Mouse (Mus musculus) cerebellum, adult 2 months (tissue): ENCODE data around the gene Gm10271. TPM values are rescaled to one million over a fixed set of nuclear protein-coding genes. Genes with fewer than 3 reads are reported as not detected.

Experiments
- DNase-seq, 2 experiments: peaks; one replicate each; pipeline ENCODE4 v3.0.0; 2021
- H3K27ac ChIP-seq: fragments of 200-500 bp; 2 replicates; pipeline ENCODE4 v1.5.1; 2012; ENCODE audit warnings: low read length, control low read depth, inconsistent platforms; ENCODE audit not compliant: insufficient read depth
- H3K27me3 ChIP-seq: fragments of 200-500 bp; 2 replicates; pipeline ENCODE4 v1.6.1; 2012; ENCODE audit warnings: inconsistent platforms, mild to moderate bottlenecking, low read length, moderate library complexity; ENCODE audit not compliant: control insufficient read depth, insufficient read depth
- H3K4me1 ChIP-seq: fragments of 200-500 bp; 2 replicates; pipeline ENCODE4 v1.6.1; 2011; ENCODE audit warnings: low read length; ENCODE audit not compliant: control insufficient read depth, insufficient read depth
- H3K4me3 ChIP-seq: fragments of 200-500 bp; replicated peaks from 2 replicates; pipeline ENCODE3; 2011; ENCODE audit warnings: mild to moderate bottlenecking, low read depth, low read length, control low read depth; ENCODE audit not compliant: insufficient read depth
- CTCF ChIP-seq: fragments of 200-500 bp; IDR thresholded peaks from 2 replicates; pipeline ENCODE4 v1.5.1; 2011; ENCODE audit warnings: low read depth, mild to moderate bottlenecking, control low read depth, low read length, moderate library complexity, borderline replicate concordance; ENCODE audit not compliant: insufficient read depth
- POLR2A ChIP-seq: fragments of 200-500 bp; IDR thresholded peaks from 2 replicates; pipeline ENCODE4 v1.6.1; 2011; ENCODE audit warnings: low read length, control low read depth, borderline replicate concordance; ENCODE audit not compliant: insufficient read depth
- WGBS: fragments of 180-500 bp; shearing (Covaris S2); methylation state at CpG from one replicate; pipeline ENCODE4 v1.1.7; 2018; 5-methylcytosine and 5-hydroxymethylcytosine counted together
- polyA plus RNA-seq: library from polyadenylated mRNA; depleted of rRNA; stranded (reverse); fragments of >200 nt; gene quantifications from 2 replicates; pipeline ENCODE4 v1.2.3, GENCODE M21; 2012; rRNA removed

Gm10271 gene
- not detected in 2 replicates for polyA plus RNA-seq

- no peak for DNase-seq
- H3K27ac ChIP-seq: no peak within 1 kb of the TSS
- H3K4me1 ChIP-seq: no peaks in the 10 kb centered on the region
- no peak within 1 kb of the TSS for H3K4me3 ChIP-seq
- 96% methylated on average over 6 of the region's 6 CpGs for WGBS
- no peaks in the 10 kb centered on the region; the same call in 1 of the 2 replicates for H3K27me3 ChIP-seq
- TF ChIP-seq CTCF (no peak), POLR2A (no peak)
These were observed at the start of gene Gm10271 for GRCm38 (mm10) chr10:116972509-116972908. Gm10271 (minus strand) TSS chr10:116972609.

DNA sequence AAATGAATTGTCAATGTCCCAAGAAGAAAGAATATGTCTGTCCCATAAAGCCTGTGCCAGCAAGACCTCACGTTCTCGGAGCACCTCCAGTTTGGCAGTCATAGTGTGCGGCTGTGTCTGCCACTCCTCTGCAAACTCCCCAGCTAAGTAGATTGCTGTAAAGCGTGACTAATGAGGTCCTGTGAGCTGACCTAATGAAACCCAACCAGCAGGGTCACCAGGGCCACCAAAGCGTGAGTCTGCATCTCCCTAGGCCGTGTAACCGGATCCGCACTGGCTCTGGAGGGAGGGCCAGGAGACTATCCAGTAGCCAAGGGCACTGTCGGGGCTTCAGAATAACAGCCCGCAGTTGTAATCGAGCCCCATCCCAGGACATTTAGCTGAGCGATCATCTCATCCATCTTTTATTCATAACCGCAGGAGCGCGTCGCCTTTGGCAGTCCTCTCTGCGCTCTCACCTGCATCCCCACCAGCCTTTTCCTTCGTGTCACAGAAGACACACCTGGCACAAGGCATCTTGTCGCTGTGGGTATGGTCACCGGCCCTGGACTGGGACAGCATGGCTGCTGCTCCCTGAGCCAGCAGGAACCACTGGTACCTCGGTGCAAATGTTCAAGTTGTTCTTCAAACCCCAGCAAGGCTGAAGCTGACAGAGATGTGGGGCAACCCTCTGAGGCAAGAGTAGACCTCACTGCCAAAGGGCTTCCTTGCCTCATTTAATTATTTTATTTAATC, 48.8 kb upstream of the Gm10271 start:
- no peak overlapping the region for H3K4me3 ChIP-seq
- H3K4me1 ChIP-seq: no peaks in the 10 kb centered on the region
- DNase-seq: no peak
- TF ChIP-seq POLR2A (no peak), CTCF (no peak)
- H3K27ac ChIP-seq: no peak overlapping the region
- 18% methylated on average over 21 of the region's 21 CpGs for WGBS
- H3K27me3 ChIP-seq: no peaks in the 10 kb centered on the region

DNA sequence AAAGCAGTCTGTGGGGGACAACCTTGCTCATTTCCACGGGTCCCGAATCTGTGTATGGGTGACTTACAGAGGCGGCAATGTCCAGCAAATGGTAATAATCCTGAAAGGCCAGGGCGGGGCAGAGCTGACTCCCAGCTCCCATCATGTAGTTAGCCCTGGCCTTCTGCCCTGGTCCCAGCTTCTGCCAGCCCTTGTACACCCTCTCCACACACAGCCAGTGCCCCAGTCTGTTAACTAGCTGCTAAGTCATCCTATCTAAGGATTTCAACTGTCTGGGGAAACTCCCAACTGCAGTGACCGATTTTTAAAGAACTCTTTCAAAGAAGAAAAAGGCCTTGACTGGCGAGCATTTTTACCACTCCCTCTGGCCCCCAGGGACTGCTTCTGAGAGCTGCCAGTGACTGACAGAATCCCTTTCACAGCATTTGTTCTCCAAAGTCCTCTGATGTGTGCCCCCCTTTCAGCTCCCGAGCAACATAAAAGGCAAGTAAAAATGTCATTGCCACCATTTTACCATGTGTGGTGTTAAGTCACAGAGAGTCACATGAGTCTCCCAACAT, 46.0 kb upstream of the Gm10271 start:
- TF ChIP-seq CTCF (no peak), POLR2A (no peak)
- WGBS: 38% methylated on average over 7 of the region's 7 CpGs
- Histone ChIP-seq H3K4me3 (no peak overlapping the region), H3K4me1 (no peaks in the 10 kb centered on the region), H3K27me3 (no peaks in the 10 kb centered on the region), H3K27ac (no peak overlapping the region)
- DNase-seq: no peak

GRCm38 (mm10) chr10:117014565-117014964, 42.2 kb upstream of the Gm10271 start:
- no peak for DNase-seq

GRCm38 (mm10) chr10:117013689-117014390, 41.4 kb upstream of the Gm10271 start:
- TF ChIP-seq CTCF: no peak
- no peak for TF ChIP-seq POLR2A
- Histone ChIP-seq H3K4me1 (no peaks in the 10 kb centered on the region), H3K27ac (no peak overlapping the region), H3K27me3 (no peaks in the 10 kb centered on the region), H3K4me3 (no peak overlapping the region)
- WGBS: 22% methylated on average over 12 of the region's 12 CpGs
- DNase-seq: no peak

More at GRCm38 (mm10) chr10:117014565-117014964, 42.2 kb upstream of the Gm10271 start:
- Histone ChIP-seq H3K4me1 (no peaks in the 10 kb centered on the region), H3K4me3 (no peak overlapping the region), H3K27me3 (no peaks in the 10 kb centered on the region), H3K27ac (no peak overlapping the region)
- TF ChIP-seq POLR2A: no peak
- TF ChIP-seq CTCF: no peak
- 78% methylated on average over 5 of the region's 5 CpGs for WGBS

- TF ChIP-seq POLR2A: no peak
- no peak for TF ChIP-seq CTCF
- Histone ChIP-seq H3K27ac (no peak overlapping the region), H3K27me3 (no peaks in the 10 kb centered on the region), H3K4me3 (no peak overlapping the region), H3K4me1 (no peaks in the 10 kb centered on the region)
- 43% methylated on average over 8 of the region's 8 CpGs for WGBS
- no peak for DNase-seq
These were observed 38.6 kb upstream of the Gm10271 start for GRCm38 (mm10) chr10:117011047-117011446.

GRCm38 (mm10) chr10:117009691-117010090, 37.3 kb upstream of the Gm10271 start:
- DNase-seq: no peak
- Histone ChIP-seq H3K4me1 (no peaks in the 10 kb centered on the region), H3K27ac (no peak overlapping the region), H3K27me3 (no peaks in the 10 kb centered on the region), H3K4me3 (no peak overlapping the region)
- 87% methylated on average over 6 of the region's 6 CpGs for WGBS
- TF ChIP-seq CTCF (no peak), POLR2A (no peak)

DNA sequence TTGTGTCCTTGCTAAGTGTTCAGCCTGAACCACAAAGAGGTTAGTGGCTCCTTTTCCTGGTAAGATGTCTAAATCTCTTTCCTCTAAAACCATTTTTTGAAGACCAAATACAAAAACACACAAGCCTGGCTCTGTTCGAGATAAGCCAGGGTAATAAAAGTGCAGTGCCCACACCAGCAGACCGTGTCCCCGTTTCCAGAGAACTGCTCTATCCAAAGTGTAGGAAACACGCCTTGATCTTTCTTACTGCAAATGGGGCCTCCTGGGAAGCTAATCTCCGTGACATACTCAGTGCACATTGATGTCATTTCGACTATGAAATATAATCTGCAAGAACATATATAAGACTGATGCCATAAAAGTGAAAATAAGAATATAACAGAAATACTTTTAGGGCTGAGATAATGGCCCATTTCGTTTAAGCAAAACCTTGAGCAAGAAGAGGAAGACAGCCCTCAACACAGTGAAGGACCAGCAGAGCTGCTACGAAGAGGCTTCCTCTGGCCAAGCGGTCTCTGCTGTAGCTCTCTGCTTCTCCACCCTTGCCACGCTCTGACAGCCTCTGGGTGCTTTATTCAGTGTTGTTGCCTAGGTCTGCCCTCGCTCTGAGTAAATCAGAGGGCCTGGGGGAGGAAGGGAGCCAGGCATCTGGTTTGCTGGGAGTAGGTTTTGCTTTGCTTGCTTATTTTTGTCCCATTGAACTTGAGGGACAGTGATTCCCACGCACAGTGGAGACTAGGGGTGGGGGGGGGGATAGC, 33.5 kb upstream of the Gm10271 start:
- 72% methylated on average over 12 of the region's 12 CpGs for WGBS
- no peak for DNase-seq
- H3K27ac ChIP-seq: no peak overlapping the region
- no peak overlapping the region for H3K4me3 ChIP-seq
- no peaks in the 10 kb centered on the region for H3K4me1 ChIP-seq
- TF ChIP-seq CTCF: no peak
- no peak for TF ChIP-seq POLR2A
- no peaks in the 10 kb centered on the region for H3K27me3 ChIP-seq
